Mouse (Mus musculus) embryonic facial prominence, embryonic 14.5 days (tissue): ENCODE data around the gene Ppp1r37. TPM values are rescaled to one million over a fixed set of nuclear protein-coding genes. Genes with fewer than 3 reads are reported as not detected.
"Not testable (repeated sequence)": the region's sequence is repeated elsewhere in the genome, so short reads cannot be mapped to it uniquely, and the experiment has no call there.

Experiments used
- ATAC-seq: fragments of 200-750 bp; cut with Nextera tagmentation; 2 replicates; pipeline ENCODE4 v1.8.0; 2017; ENCODE audit warnings: low read depth, moderate number of reproducible peaks, moderate TSS enrichment
- DNase-seq: peaks from one replicate; pipeline ENCODE4 v3.0.0-alpha.2; 2015; ENCODE audit warnings: low spot score
- H3K27ac ChIP-seq: fragments of 300-500 bp; sonication (generic); replicated peaks from 2 replicates; pipeline ENCODE4 v1.5.1; 2014; ENCODE audit warnings: low read depth, mild to moderate bottlenecking, low read length, moderate library complexity
- H3K27me3 ChIP-seq: fragments of 300-500 bp; sonication (generic); replicated peaks from 2 replicates; pipeline ENCODE4 v1.6.1; 2014; ENCODE audit warnings: low read length; ENCODE audit not compliant: control insufficient read depth, insufficient read depth
- H3K36me3 ChIP-seq: fragments of 300-500 bp; sonication (generic); 2 replicates; pipeline ENCODE4 v1.6.1; 2014; ENCODE audit warnings: low read length, mixed read lengths; ENCODE audit not compliant: control insufficient read depth, insufficient read depth
- H3K4me1 ChIP-seq: fragments of 300-500 bp; sonication (generic); 2 replicates; pipeline ENCODE4 v1.6.1; 2014; ENCODE audit warnings: antibody characterized with exemption, low read length; ENCODE audit not compliant: control insufficient read depth, insufficient read depth
- H3K4me2 ChIP-seq: fragments of 300-500 bp; sonication (generic); 2 replicates; pipeline ENCODE4 v1.6.1; 2014; ENCODE audit warnings: low read depth, mild to moderate bottlenecking, low read length, moderate library complexity, mixed read lengths
- H3K4me3 ChIP-seq: fragments of 300-500 bp; sonication (generic); 2 replicates; pipeline ENCODE4 v1.5.1; 2014; ENCODE audit warnings: low read depth, mild to moderate bottlenecking, low read length
- H3K9ac ChIP-seq: fragments of 300-500 bp; sonication (generic); 2 replicates; pipeline ENCODE4 v1.6.1; 2014; ENCODE audit warnings: low read depth, mild to moderate bottlenecking, low read length, moderate library complexity, mixed read lengths
- H3K9me3 ChIP-seq: fragments of 300-500 bp; sonication (generic); 2 replicates; pipeline ENCODE4 v1.6.1; 2016; ENCODE audit warnings: low read length; ENCODE audit not compliant: control insufficient read depth
- WGBS: fragments of 180-500 bp; shearing (Covaris S2); extraction: QIAGEN DNeasy Blood & Tissue Kit; methylation state at CpG from one replicate; pipeline ENCODE4 v1.1.7; 2014; 5-methylcytosine and 5-hydroxymethylcytosine counted together
- polyA plus RNA-seq: library from polyadenylated mRNA; unstranded; fragments of >200 nt; fragmentation: Nextera tagmentation; extraction: Ambion mirVana; gene quantifications from 2 replicates; pipeline ENCODE4 v1.2.1, GENCODE M21; 2014

Ppp1r37 gene
- 4.9 and 5.7 TPM in 2 replicates for polyA plus RNA-seq

DNA sequence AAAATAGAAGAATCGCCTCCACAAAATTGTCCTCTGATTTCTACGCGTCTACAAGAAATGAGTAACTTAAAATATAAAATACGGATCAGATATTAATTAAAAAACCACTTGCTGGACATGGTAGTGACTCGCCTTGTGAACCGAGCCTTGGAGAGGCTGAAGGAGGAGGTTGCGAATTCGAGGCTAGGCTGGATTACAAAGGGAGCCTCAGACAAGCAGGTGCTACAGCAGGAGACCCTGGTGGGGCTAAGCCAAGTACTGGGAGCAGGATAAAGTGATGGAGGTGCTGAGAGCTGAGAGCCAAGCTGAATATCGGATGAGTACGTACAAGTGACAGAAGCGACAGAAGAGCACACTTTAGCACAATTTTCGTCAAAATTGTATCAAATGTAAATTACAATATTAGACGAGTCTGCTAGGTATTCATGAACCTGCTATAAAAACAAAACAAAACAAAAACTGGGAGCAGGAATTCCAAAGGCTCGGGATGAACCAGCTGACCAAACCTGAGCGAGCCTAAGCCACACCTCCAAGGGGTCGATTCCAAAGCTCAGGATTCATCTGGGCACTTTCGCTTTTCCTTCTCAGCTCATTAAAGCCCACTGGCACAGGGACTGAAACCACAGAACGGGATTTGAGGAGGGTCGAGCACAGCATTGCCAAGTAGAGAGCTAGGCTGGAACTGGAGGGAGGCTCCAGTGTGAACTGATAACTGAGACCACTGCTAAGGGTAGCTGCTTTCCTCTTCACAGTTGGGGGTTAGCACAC, at the start of gene Ppp1r37:
Gene Ppp1r37 (minus strand): TSS at position 434 of the 768 bp plus-strand sequence.
- H3K4me3 ChIP-seq = peak within 1 kb of the TSS; percentile 99
- H3K9me3 ChIP-seq = 0 out of 2 replicates have a peak, but pooled peaks cover 4% of the 10 kb centered on the region
- H3K27ac ChIP-seq = peak within 1 kb of the TSS; percentile 94
- peaks cover 26% of the 10 kb centered on the region for H3K4me1 ChIP-seq
- peak within 1 kb of the TSS; percentile 97 for H3K9ac ChIP-seq
- H3K27me3 ChIP-seq = no peaks in the 10 kb centered on the region
- DNase-seq (peak; percentile 69), ATAC-seq (peak; percentile 45; the same call in 1 of the 2 replicates)
- H3K36me3 ChIP-seq = peaks cover 33% of the 10 kb centered on the region
- H3K4me2 ChIP-seq = peak within 1 kb of the TSS; percentile 98
- WGBS = 4% methylated on average over 19 of the region's 19 CpGs

DNA sequence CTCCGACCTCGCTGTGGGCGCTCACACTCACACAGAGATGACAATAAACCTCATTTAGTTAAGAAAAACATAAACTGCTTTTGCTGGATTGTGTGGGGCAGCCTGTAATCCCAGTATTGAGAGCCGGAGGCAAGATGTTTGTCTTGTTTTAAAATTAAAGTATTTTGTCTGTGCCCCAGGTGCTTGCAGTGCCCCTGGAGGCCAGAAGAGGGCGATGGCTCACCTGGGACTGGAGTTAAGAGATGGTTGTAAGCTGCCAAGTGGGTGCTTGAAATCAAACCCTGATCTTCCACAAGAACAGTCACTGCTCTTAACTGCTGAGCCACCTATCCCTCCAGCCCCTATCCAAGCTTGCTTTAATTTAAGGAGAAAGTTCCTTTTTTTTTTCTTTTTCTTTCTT, 48.1 kb upstream of the Ppp1r37 start:
- WGBS = 72% methylated on average over 5 of the region's 5 CpGs

DNA sequence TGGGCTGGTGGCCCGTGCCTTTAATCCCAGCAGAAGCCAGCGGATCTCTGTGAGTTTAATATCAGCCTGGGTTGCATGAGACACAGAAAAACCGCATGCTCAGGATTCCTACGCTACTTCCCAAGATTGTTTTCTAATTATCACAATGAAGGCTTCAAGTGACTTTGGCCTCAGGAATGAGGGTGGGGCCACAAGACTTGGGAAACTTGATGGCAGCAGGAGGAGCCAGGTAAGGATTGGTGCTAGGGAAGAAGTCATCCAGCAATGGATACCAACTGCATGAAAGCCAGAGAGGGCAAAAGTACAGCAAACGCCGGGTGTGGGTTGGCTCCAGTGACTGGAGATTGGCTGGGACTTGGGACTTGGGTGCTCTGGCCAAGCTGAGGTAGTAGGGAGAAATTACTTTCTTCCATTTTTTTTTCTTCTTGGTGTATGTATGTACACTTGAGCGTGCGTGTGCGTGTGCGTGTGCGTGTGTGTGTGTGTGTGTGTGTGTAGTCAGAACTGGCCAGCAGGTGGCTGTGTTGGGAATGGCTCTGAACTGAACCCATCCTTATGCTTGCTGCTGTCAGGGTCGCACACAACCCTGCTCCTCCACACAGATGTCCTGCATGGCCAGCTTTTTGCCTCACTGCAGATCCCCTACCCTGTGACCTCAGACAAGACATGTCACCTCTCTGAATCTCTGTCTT, 46.9 kb upstream of the Ppp1r37 start:
- Histone ChIP-seq H3K4me1 (no peaks in the 10 kb centered on the region), H3K9me3 (no peaks in the 10 kb centered on the region), H3K27ac (no peak overlapping the region), H3K36me3 (peaks cover 19% of the 10 kb centered on the region; the same call in 1 of the 2 replicates), H3K4me3 (no peak overlapping the region), H3K9ac (no peak overlapping the region), H3K4me2 (no peak overlapping the region), H3K27me3 (no peaks in the 10 kb centered on the region)
- 90% methylated on average over 10 of the region's 12 CpGs for WGBS
- ATAC-seq (no peak), DNase-seq (no peak)

More for the DNA sequence above, 48.1 kb upstream of the Ppp1r37 start:
- no peak overlapping the region for H3K27ac ChIP-seq
- H3K4me2 ChIP-seq = no peak overlapping the region
- ATAC-seq = no peak
- no peak overlapping the region for H3K9ac ChIP-seq
- H3K27me3 ChIP-seq = no peaks in the 10 kb centered on the region
- no peak overlapping the region for H3K4me3 ChIP-seq
- no peak for DNase-seq
- H3K9me3 ChIP-seq = no peaks in the 10 kb centered on the region
- peaks cover 27% of the 10 kb centered on the region for H3K36me3 ChIP-seq
- H3K4me1 ChIP-seq = no peaks in the 10 kb centered on the region

DNA sequence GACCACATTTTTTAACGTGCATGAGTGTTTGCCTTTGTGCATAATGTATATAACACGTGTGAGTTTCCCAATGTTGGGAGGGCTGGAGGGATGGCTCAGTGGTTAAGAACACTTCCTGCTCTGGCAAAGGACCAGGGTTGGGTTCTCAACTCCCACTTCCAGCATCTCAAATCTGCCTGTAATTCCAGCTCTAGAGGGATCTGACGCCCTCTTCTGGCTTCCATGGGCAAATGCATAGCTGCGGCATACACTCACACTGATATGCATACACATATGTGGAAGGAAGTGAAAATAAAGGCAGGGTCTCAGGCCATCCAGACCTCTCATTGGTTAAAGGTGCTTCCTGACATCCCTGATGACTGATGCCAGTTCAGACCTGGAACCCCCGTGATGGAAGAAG, 44.4 kb upstream of the Ppp1r37 start:
- Histone ChIP-seq H3K4me3 (no peak overlapping the region), H3K27me3 (no peaks in the 10 kb centered on the region), H3K27ac (no peak overlapping the region), H3K9me3 (no peaks in the 10 kb centered on the region), H3K9ac (no peak overlapping the region), H3K4me1 (peaks cover 10% of the 10 kb centered on the region), H3K36me3 (peaks cover 24% of the 10 kb centered on the region), H3K4me2 (no peak overlapping the region)
- DNase-seq (no peak), ATAC-seq (no peak)
- WGBS = 75% methylated on average over 5 of the region's 5 CpGs

DNA sequence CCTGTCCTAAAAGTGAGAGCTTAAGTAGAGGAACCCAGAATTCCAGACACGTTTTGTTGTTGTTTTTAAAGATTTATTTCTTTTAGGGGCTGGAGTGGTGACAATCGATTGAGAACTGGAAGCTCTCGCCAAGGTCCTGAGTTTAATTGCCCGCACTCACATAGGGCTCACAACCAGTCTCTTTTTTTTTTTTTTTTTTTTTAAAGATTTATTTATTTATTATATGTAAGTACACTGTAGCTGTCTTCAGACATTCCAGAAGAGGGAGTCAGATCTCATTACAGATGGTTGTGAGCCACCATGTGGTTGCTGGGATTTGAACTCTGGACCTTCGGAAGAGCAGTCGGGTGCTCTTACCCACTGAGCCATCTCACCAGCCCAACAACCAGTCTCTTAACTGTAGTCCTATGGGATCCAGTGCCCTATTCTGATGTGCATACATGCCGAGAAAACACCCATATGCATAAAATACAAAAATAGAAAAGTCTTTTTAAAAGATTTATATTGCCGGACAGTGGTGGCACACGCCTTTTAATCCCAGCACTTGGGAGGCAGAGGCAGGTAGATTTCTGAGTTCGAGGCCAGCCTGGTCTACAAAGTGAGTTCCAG, 41.8 kb upstream of the Ppp1r37 start:
- H3K9me3 ChIP-seq, H3K27ac ChIP-seq, H3K27me3 ChIP-seq, ATAC-seq, DNase-seq: not testable (repeated sequence)
- peaks cover 10% of the 10 kb centered on the region for H3K4me1 ChIP-seq
- peaks cover 30% of the 10 kb centered on the region for H3K36me3 ChIP-seq
- peak overlapping the region; percentile 91 for H3K4me2 ChIP-seq
- H3K9ac ChIP-seq = peak overlapping the region; percentile 98
- H3K4me3 ChIP-seq = peak overlapping the region; percentile 99
- WGBS = 63% methylated on average over 10 of the region's 10 CpGs

DNA sequence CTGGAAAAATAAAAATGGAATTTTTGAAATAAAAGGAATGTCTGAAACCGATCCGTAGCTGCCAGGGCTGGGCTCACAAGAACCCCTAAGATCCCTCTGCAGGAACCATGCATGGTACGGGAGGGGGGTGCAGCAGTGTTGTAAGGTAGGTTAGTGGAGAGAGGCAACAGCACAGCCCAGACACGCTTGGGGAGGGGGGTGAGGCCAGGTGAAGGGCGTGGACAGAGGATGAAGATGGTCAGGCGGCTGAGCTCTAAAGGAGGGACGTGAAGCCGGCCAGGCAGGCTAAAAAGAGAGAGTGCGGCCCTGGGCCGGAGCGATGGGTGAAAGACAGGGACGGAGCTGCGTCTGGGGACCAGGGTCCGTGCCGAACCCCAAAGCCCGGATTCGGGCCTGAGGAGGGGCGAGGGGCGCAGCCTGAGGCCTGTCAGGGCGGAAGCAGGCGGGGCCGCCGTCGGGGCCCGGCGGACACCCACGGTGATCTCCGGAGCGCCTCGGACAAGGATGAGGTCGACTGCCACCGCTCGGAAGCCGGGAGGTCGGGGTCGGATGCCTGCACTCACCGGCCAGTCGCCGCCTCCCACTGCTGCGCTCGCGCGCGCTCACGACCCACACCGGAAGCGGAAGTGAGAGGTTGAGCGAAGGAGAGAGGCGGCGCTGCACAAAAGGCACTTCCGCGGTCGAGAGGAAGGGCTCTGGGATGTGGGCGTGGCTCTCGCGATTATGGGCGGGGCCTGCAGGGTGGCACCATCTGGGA, 41.2 kb upstream of the Ppp1r37 start, which contains the start of gene Clasrp:
Gene Clasrp (minus strand): TSS at position 638 of the 757 bp plus-strand sequence.
- Histone ChIP-seq H3K36me3 (peaks cover 37% of the 10 kb centered on the region), H3K27ac (peak within 1 kb of the TSS; percentile 67), H3K4me3 (peak within 1 kb of the TSS; percentile 99), H3K4me1 (peaks cover 10% of the 10 kb centered on the region), H3K9ac (peak within 1 kb of the TSS; percentile 98), H3K4me2 (peak within 1 kb of the TSS; percentile 91), H3K9me3 (no peaks in the 10 kb centered on the region), H3K27me3 (no peaks in the 10 kb centered on the region)
- peak; percentile 98 for DNase-seq
- WGBS = under 1% methylated on average over 38 of the region's 57 CpGs
- peak; percentile 94 for ATAC-seq

DNA sequence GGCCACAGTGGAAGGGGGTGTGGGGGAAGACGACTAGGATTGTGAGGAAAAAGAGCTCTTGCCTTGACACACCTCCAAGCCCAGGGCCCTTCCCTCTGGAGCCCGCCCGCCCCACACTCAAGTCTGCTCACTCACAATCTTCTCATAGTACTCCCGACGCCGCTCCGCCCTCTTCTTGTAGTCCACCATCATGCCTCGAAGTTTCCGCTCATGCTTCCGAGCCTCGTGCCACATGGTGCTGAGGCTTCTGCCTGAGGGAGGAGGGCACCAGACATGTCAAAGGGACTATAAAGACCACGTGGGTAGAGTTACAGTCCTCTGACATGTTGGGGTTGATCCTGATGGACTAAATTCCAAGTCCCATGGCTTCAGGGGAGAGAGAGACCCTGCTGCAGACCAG, 40.2 kb upstream of the Ppp1r37 start:
- Histone ChIP-seq H3K36me3 (peaks cover 47% of the 10 kb centered on the region), H3K4me2 (peak overlapping the region; percentile 91), H3K9ac (peak overlapping the region; percentile 98), H3K9me3 (no peaks in the 10 kb centered on the region), H3K4me1 (peaks cover 10% of the 10 kb centered on the region), H3K27me3 (no peaks in the 10 kb centered on the region), H3K4me3 (peak overlapping the region; percentile 99), H3K27ac (no peak overlapping the region)
- WGBS = 80% methylated on average over 12 of the region's 12 CpGs
- DNase-seq (no peak), ATAC-seq (no peak)

DNA sequence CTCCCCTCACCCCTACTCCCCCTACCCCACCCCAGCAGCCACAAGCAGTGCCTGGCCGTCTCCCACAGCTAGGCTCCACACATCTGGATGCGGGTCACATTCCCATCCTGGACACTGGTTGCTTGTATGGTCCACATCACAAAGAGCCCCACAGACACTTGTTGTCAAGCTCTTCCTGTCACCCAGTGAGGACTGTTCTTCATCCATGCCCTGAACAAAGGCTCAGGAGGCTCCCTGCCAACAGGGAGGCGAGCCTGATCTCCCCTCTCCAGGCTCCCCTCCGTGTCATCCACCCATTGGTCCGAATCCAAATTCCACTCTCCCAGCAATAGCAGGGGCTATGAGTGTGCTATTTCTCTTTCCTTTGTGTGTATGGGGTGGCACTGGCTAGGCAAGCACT, 37.7 kb upstream of the Ppp1r37 start:
- Histone ChIP-seq H3K4me1 (peaks cover 10% of the 10 kb centered on the region), H3K36me3 (peaks cover 61% of the 10 kb centered on the region), H3K4me3 (no peak overlapping the region), H3K4me2 (no peak overlapping the region), H3K27ac (no peak overlapping the region), H3K27me3 (no peaks in the 10 kb centered on the region), H3K9ac (no peak overlapping the region), H3K9me3 (no peaks in the 10 kb centered on the region)
- WGBS = 71% methylated on average over 5 of the region's 5 CpGs
- no peak for ATAC-seq
- DNase-seq = no peak
